Mouse (Mus musculus) gastrocnemius, postnatal 14 days (tissue): ENCODE results near the gene Dnajc17. TPM values are rescaled to one million over a fixed set of nuclear protein-coding genes. Genes with fewer than 3 reads are reported as not detected.

Experiments used
- DNase-seq: peaks from one replicate; pipeline ENCODE4 v3.0.0; 2021; ENCODE audit warnings: mixed read lengths
- intact Hi-C: fragments of 180-260 bp; cut with DNase I; formaldehyde crosslinking; loops from one replicate; pipeline ENCODE4 v1.15.1; 2025; ENCODE audit warnings: low total_unique reads
- total RNA-seq, 2 experiments: library from RNA; stranded (reverse); gene quantifications; 2 replicates each; pipeline ENCODE4 v1.2.3; 2021

Dnajc17 gene
- total RNA-seq, 2 experiments from 2014 or later, result 8.2 to 8.9 TPM

- intact Hi-C loops, result no loop called here
- DNase-seq, result peak; percentile 34
These were observed 5.6 kb downstream of the Dnajc17 start for GRCm38 (mm10) chr2:119202914-119203453.

- DNase-seq, result no peak
- intact Hi-C loops, result no loop called here
These were observed 9.7 kb downstream of the Dnajc17 start for GRCm38 (mm10) chr2:119198934-119199333.

- intact Hi-C loops, result no loop called here
- DNase-seq, result no peak
These were observed 10.5 kb downstream of the Dnajc17 start for GRCm38 (mm10) chr2:119198049-119198448.

- DNase-seq, result no peak
- intact Hi-C loops, result no loop called here
These were observed 11.1 kb downstream of the Dnajc17 start for GRCm38 (mm10) chr2:119197493-119197892.

- no peak for DNase-seq
- intact Hi-C loops, result no loop called here
These were observed 12.1 kb downstream of the Dnajc17 start for GRCm38 (mm10) chr2:119196316-119197108.

GRCm38 (mm10) chr2:119194140-119194539 lies 14.5 kb downstream of the Dnajc17 start:
- DNase-seq, result peak; percentile 62

GRCm38 (mm10) chr2:119190969-119191368 lies 17.6 kb downstream of the Dnajc17 start:
- DNase-seq, result no peak
- intact Hi-C loops, result no loop called here

More at GRCm38 (mm10) chr2:119194140-119194539, 14.5 kb downstream of the Dnajc17 start:
- intact Hi-C loops, result no loop called here

- intact Hi-C loops, result loop anchor here (5.0 kb wide), 2 partner anchors 72 to 152 kb away; no protein-coding TSS in a partner anchor
- peak; percentile 85 for DNase-seq
These were observed 19.4 kb downstream of the Dnajc17 start for GRCm38 (mm10) chr2:119189029-119189710.

GRCm38 (mm10) chr2:119182914-119183313 lies 25.7 kb downstream of the Dnajc17 start:
- DNase-seq, result no peak
- intact Hi-C loops, result no loop called here

- DNase-seq, result no peak
- intact Hi-C loops, result no loop called here
These were observed 31.1 kb downstream of the Dnajc17 start for GRCm38 (mm10) chr2:119177384-119177939.

GRCm38 (mm10) chr2:119176761-119177160 lies 31.8 kb downstream of the Dnajc17 start:
- intact Hi-C loops, result no loop called here
- DNase-seq, result no peak

- intact Hi-C loops, result no loop called here
- no peak for DNase-seq
These were observed 33.0 kb downstream of the Dnajc17 start for GRCm38 (mm10) chr2:119175614-119176013.

- DNase-seq, result no peak
- intact Hi-C loops, result no loop called here
These were observed 33.7 kb downstream of the Dnajc17 start for GRCm38 (mm10) chr2:119174866-119175265.

- no peak for DNase-seq
- intact Hi-C loops, result no loop called here
These were observed 34.5 kb downstream of the Dnajc17 start, which contains the start of gene Gm14137 for GRCm38 (mm10) chr2:119173991-119174651. Gene Gm14137 (plus strand): TSS chr2:119174509.

- intact Hi-C loops, result no loop called here
- DNase-seq, result peak; percentile 67
These were observed 35.6 kb downstream of the Dnajc17 start for GRCm38 (mm10) chr2:119172862-119173576.

- intact Hi-C loops, result no loop called here
These were observed 36.1 kb downstream of the Dnajc17 start for GRCm38 (mm10) chr2:119172446-119172845.

GRCm38 (mm10) chr2:119171574-119171973 lies 37.0 kb downstream of the Dnajc17 start:
- no peak for DNase-seq
- intact Hi-C loops, result no loop called here

More at GRCm38 (mm10) chr2:119172446-119172845, 36.1 kb downstream of the Dnajc17 start:
- no peak for DNase-seq

- intact Hi-C loops, result no loop called here
These were observed 38.3 kb downstream of the Dnajc17 start for GRCm38 (mm10) chr2:119170282-119170681.

GRCm38 (mm10) chr2:119167866-119168256 lies 40.7 kb downstream of the Dnajc17 start:
- DNase-seq, result no peak
- intact Hi-C loops, result no loop called here

More at GRCm38 (mm10) chr2:119170282-119170681, 38.3 kb downstream of the Dnajc17 start:
- DNase-seq, result no peak
